Mouse (Mus musculus): ENCODE data around the gene Olfr545.

Olfr545 gene

GRCm38 (mm10) chr7:102483665-102484064 lies 15.7 kb downstream of the Olfr545 start:
- ChIA-PET CTCF (no interaction called here), POLR2A (no interaction called here)

- CTCF ChIA-PET: no interaction called here
- POLR2A ChIA-PET: interaction anchor here in 1 of 4 experiments (1.0 to 1.7 kb wide), 2 partner anchors 13 to 30 kb away, joined by 3 to 4 read pairs; no protein-coding TSS in a partner anchor
These were observed 17.8 kb downstream of the Olfr545 start, which contains the start of gene Olfr543 for GRCm38 (mm10) chr7:102481579-102481978. TSS of gene Olfr543 (minus strand) at chr7:102481679.

GRCm38 (mm10) chr7:102480821-102481220 lies 18.6 kb downstream of the Olfr545 start:
- ChIA-PET POLR2A (interaction anchor here in 1 of 4 experiments (1.7 kb wide), 1 partner anchor 13 kb away, joined by 4 read pairs; no protein-coding TSS in a partner anchor), CTCF (no interaction called here)

DNA sequence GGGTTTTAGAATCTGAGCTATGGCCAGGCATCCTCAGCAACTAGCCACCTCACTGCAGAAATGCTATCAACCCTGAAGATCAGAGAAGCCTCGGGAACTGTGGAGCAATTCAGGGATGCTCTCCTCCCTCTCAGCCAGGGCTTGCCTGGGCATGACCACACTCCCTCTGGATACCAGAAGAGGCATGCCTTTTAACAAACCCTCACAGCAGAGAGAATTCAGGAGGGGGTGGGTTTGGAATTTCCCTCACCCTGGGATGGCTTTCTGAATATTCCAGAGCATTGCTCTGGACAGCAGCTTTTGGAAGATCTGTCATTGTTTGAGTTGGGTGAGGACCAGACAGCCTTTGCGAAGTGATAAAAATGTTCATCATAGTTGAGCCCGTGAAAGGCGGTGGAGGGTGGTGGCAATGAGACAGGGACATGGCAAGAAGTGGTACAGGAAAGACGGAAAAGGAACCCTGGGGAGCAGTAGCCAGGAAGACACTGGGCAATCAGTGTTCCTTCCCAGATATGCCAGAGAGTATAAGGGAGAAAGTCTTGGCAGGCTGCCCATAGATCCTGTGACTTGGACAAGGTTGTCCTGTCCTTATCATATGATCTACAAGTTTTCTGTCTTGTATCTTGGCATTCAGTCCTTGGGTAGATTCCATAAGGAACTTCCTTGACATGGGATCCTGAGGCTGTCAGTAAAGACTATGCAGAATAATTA lies 19.9 kb downstream of the Olfr545 start:
- POLR2A ChIA-PET: interaction anchor here in 3 of 4 experiments (0.6 to 1.9 kb wide), 12 partner anchors 9 to 1778 kb away, joined by 3 to 11 read pairs (median 3); no protein-coding TSS in a partner anchor
- CTCF ChIA-PET: interaction anchor here in 1 of 4 experiments (0.6 kb wide), 1 partner anchor 330 kb away, joined by 3 read pairs; no protein-coding TSS in a partner anchor

- ChIA-PET CTCF (interaction anchor here in 3 of 4 experiments (0.6 to 2.5 kb wide), 3 partner anchors 11 to 330 kb away, joined by 3 to 6 read pairs (median 3); no protein-coding TSS in a partner anchor), POLR2A (interaction anchor here in 3 of 4 experiments (0.6 to 1.9 kb wide), 18 partner anchors 9 to 1778 kb away, joined by 3 to 11 read pairs (median 3); partner anchors contain the start of genes Nup98 (in 1 of the 3) and Pgap2 (in 1 of the 3))
These were observed 20.4 kb downstream of the Olfr545 start for GRCm38 (mm10) chr7:102478926-102479325.

- POLR2A ChIA-PET: interaction anchor here in 3 of 4 experiments (0.6 to 1.9 kb wide), 17 partner anchors 8 to 1779 kb away, joined by 3 to 11 read pairs (median 4); partner anchors contain the start of genes Nup98 (in 1 of the 3) and Pgap2 (in 1 of the 3)
- CTCF ChIA-PET: interaction anchor here in 3 of 4 experiments (0.7 to 2.5 kb wide), 5 partner anchors 10 to 232 kb away, joined by 3 to 6 read pairs (median 3); no protein-coding TSS in a partner anchor
These were observed 20.9 kb downstream of the Olfr545 start for GRCm38 (mm10) chr7:102478425-102478824.

- CTCF ChIA-PET: interaction anchor here (0.6 to 2.5 kb wide), 15 partner anchors 9 to 333 kb away, joined by 3 to 12 read pairs (median 3); partner anchors contain the start of genes Rrm1 (in 1 of the 4) and Stim1 (in 1 of the 4)
- POLR2A ChIA-PET: interaction anchor here in 2 of 4 experiments (0.9 to 2.0 kb wide), 7 partner anchors 19 to 267 kb away, joined by 3 to 9 read pairs (median 5); partner anchors contain the start of genes Nup98 (in 1 of the 2), Pgap2 (in 1 of the 2), Rrm1 (in 1 of the 2) and Stim1 (in 1 of the 2)
These were observed 22.0 kb downstream of the Olfr545 start for GRCm38 (mm10) chr7:102477377-102477776.

DNA sequence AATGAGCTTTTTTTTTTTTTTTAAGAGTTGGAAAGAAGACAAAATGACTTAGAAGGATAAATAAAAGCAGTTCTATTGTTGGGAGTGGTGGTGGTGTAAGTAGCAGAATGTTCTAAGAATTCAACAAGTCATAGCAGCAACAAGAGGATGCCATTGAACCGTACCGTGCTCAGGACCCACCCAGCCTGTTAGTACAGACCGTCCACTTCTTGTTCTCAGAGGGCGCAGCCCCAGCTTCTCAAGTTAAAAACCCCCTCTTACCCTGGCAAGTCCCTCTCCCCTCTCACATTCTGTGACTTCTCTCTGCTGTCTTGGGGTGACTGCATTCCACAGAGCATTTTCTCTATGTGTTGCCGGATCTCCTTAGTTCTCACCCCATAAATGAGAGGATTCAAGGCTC lies 22.8 kb downstream of the Olfr545 start:
- POLR2A ChIA-PET: interaction anchor here in 1 of 4 experiments (2.0 kb wide), 1 partner anchor 35 kb away, joined by 4 read pairs; the partner anchor contains the start of gene Rrm1

DNA sequence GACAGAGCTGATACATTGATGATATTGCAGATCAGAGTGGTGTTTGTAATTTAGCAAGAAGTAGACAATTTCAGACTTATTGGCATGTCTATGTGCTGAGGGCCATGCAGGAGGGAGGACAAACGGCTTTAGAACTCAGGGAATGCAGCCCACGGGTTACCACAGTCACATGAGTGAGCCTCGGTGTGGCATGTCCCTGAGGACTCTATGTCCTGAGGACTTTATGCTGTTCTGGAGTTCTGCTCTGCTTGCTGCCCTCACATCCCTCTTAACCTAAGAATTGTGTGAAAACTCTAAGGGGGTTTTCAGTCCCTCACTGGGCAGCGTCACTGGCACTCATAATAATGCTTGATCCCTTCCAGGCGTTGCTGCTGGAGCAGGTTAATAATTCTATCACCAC lies 26.7 kb downstream of the Olfr545 start:
- POLR2A ChIA-PET: interaction anchor here in 2 of 4 experiments (0.6 to 2.0 kb wide), 5 partner anchors 14 to 189 kb away, joined by 3 to 6 read pairs (median 4); partner anchors contain the start of gene Rrm1 (in 1 of the 2)
- CTCF ChIA-PET: interaction anchor here in 1 of 4 experiments (0.7 kb wide), 1 partner anchor 48 kb away, joined by 6 read pairs; no protein-coding TSS in a partner anchor

More for the DNA sequence above, 22.8 kb downstream of the Olfr545 start:
- CTCF ChIA-PET: interaction anchor here in 2 of 4 experiments (0.6 to 2.5 kb wide), 7 partner anchors 8 to 209 kb away, joined by 3 to 12 read pairs (median 3); partner anchors contain the start of gene Stim1 (in 1 of the 2)

DNA sequence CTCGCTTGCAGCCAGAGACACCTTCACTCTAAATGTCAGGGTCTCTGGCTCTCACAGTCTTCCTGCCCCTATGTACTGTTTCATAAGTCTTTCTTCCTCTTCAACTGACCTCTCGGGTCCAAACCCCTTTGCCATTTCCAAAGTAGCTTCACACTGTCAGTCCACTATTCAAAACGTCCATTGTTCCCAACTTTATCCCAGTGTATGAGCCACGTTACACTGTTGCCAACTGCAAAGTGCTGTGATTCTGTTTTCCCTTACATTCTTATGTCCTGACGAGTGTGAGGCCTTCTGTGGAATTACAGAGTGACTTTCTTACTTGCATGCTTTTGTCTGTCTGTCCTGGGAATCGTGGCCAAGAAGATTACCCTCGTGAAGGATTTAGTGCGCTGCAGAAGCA lies 31.8 kb downstream of the Olfr545 start:
- CTCF ChIA-PET: interaction anchor here in 1 of 4 experiments (1.2 kb wide), 1 partner anchor 10 kb away, joined by 6 read pairs; no protein-coding TSS in a partner anchor
- POLR2A ChIA-PET: interaction anchor here in 2 of 4 experiments (1.1 to 3.6 kb wide), 6 partner anchors 9 to 13 kb away, joined by 3 to 17 read pairs (median 8); partner anchors contain the start of gene Olfr543 (in 1 of the 2)

GRCm38 (mm10) chr7:102458618-102459380 lies 40.6 kb downstream of the Olfr545 start:
- POLR2A ChIA-PET: interaction anchor here (0.6 to 4.6 kb wide), 25 partner anchors 9 to 883 kb away, joined by 3 to 31 read pairs (median 4); partner anchors contain the start of genes Rrm1 (in 2 of the 4) and Stim1 (in 1 of the 4)
- CTCF ChIA-PET: interaction anchor here in 2 of 4 experiments (0.6 to 2.7 kb wide), 4 partner anchors 19 to 625 kb away, joined by 3 to 12 read pairs (median 3); no protein-coding TSS in a partner anchor

DNA sequence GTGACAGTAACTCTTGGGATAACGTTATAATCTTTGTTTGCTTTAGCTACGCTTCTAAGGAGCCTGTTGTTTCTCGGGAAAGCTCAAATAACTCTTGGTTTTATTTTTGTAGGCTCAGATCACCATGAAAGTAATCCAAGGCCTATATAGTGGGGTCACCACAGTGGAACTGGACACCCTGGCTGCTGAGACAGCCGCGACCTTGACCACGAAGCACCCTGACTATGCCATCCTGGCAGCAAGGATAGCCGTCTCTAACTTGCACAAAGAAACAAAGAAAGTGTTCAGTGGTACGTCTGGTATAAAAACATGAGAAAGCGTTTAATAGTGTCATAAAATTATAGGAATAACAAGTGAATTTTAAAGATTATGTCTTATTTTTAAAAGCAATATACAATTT lies 52.9 kb downstream of the Olfr545 start:
- POLR2A ChIA-PET: interaction anchor here in 1 of 4 experiments (1.2 to 5.7 kb wide), 2 partner anchors 11 to 22 kb away, joined by 3 to 31 read pairs; no protein-coding TSS in a partner anchor
- CTCF ChIA-PET: no interaction called here

DNA sequence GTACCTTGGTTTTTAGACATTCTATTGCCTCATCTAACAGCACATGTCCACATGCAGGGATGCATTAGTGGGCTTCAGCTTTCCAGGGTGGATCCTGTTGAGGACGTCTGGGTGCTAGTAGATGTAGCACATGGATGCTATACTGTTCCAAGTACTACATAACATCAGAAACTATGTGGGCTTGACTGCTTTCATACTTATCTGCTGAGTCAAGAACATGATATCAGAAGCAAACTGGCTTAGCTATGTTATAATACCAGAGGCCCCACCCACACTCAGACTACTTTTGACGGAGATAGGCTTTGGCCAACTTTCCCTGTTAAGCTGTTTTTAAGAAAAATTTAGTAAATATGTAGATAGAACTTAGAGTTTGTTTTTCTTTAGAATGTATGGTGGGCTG lies 55.1 kb downstream of the Olfr545 start:
- ChIA-PET POLR2A (interaction anchor here in 2 of 4 experiments (0.9 to 5.7 kb wide), 6 partner anchors 12 to 234 kb away, joined by 3 to 31 read pairs (median 4); no protein-coding TSS in a partner anchor), CTCF (interaction anchor here in 1 of 4 experiments (0.6 kb wide), 1 partner anchor 234 kb away, joined by 3 read pairs; no protein-coding TSS in a partner anchor)

GRCm38 (mm10) chr7:102442432-102442831 lies 56.9 kb downstream of the Olfr545 start:
- ChIA-PET CTCF (interaction anchor here in 1 of 4 experiments (0.8 kb wide), 1 partner anchor 443 kb away, joined by 9 read pairs; no protein-coding TSS in a partner anchor), POLR2A (interaction anchor here (0.6 to 2.0 kb wide), 25 partner anchors 9 to 776 kb away, joined by 3 to 8 read pairs (median 4); partner anchors contain the start of genes Nup98 (in 1 of the 4) and Pgap2 (in 1 of the 4))

DNA sequence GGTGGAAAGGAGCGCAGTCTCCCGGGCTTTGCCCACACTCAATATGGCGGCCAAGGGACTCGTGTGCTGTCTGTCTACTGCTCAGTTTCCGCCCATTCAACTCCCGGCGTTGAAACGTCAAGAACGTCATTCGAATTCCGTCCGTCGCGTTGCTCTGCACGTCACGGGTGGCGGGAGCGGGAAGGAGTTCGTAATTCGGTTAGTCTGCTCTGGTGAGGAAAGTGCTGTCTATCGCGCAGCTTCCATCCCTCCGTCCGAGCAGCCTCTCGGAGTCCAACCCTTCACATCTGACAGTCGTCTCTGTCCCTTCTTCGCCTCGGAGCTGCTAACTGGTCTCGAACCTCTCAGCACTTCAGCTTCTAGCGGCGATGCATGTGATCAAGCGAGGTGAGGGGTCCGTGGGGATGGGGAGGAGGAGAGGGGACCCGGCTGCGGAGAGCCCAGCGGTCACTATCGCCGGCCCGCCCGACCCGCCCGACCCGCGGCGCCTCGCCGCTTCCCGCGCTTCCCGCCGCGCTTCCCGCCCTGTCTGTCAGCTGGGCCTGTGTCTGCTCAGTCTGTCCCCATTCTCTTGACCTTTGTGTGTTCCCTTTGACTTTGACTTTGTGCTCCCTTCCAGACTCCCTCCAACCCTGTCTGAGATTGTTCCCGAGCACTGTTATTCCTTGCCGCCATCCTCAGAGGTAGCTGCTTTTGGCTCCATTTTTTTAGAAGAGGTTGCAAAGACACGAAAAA lies 57.5 kb downstream of the Olfr545 start, which contains the start of gene Rrm1:
TSS of gene Rrm1 (plus strand) at position 39 of the 735 bp plus-strand sequence.
- POLR2A ChIA-PET: interaction anchor here (0.6 to 2.0 kb wide), 25 partner anchors 13 to 775 kb away, joined by 3 to 8 read pairs (median 4); partner anchors contain the start of genes Nup98 (in 1 of the 4) and Pgap2 (in 1 of the 4)
- CTCF ChIA-PET: interaction anchor here in 2 of 4 experiments (0.8 kb wide), 2 partner anchors 36 to 443 kb away, joined by 3 to 9 read pairs; no protein-coding TSS in a partner anchor
